Mouse (Mus musculus): ENCODE data around the gene Spns1.

DNA sequence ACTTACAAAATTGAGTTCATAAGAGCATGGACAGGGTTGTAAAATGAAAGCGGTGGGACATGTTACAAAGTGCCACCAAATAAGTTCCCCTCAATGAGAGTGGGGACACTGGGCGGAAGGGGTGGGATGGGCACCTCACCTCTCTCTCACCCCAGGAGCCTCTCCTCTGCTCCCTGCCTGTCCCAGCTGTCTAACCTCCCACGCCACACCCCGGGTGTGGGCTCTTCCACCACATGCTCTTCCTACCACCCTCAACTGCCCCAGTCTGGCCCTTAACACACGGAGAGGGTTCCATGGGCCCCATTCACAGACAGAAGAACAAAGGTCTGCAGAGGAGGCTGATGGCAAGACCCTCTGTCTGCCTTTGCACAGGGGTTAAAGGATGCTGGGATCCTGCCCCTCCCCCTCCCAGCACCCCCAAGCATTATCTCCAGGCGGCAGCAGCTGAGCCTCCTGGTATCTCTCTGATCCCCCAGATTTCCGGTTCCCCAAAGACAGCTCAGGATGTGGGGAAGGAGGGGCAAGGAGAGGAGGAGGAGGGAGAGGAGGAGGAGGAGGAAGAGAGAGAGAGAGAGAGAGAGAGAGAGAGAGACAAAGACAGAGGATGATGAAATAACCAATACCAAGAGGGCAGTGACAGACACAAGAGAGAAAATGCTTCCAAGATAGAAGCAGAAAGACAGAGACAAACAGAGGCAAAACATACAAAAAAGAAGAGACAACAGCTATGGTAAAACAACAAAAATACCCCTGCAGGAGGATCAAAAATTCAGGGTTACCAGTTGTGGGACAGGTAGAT is 20.3 kb downstream of the Spns1 start:
- TF ChIP-seq CTCF (IDR thresholded peaks at IDR 0.05; ENCODE audit: insufficient read depth, low read length) (no peak), POLR2A (IDR thresholded peaks at IDR 0.05; ENCODE audit: borderline replicate concordance, extremely low read depth, low read depth, low read length) (no peak)

Measured in lung, adult 2 months (tissue).